Mouse (Mus musculus): ENCODE data around the gene Cpne4. TPM values are rescaled to one million over a fixed set of nuclear protein-coding genes. Genes with fewer than 3 reads are reported as not detected.

Cpne4 gene
- total and polyA plus RNA-seq, 3 experiments, result not detected

DNA sequence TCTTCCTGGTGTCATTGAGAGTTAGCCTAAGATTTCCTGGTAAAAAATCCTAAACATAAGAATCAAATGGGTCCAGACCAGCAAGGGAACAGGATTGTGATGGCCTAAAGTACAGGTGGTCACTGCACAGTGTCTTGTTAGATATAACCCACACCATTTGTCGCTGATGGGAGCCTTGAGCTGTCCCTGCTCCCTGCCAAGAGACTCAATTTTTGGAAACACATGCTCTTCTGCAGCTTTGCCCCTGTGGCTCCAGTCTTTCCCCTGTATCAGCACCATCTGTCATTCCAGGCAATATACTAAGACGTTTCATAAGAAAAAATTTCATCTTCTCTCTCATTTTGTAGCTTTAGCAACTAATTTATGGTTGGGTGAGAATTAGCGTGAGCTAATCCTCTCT, 281.6 kb downstream of the Cpne4 start:
- Histone ChIP-seq H3K9me3 (replicated peaks) (peaks cover 12% of the 10 kb centered on the region), H3K36me3 (replicated peaks) (no peaks in the 10 kb centered on the region), H3K4me1 (ENCODE audit: insufficient read depth, low read depth, low read length) (no peaks in the 10 kb centered on the region), H3K27me3 (ENCODE audit: insufficient read depth, low read length) (no peaks in the 10 kb centered on the region), H3K4me3 (ENCODE audit: low read depth, low read length) (no peak overlapping the region)
- TF ChIP-seq TAL1 (conservative IDR thresholded peaks at IDR 0.05; ENCODE audit: low read depth, low read length) (no peak), GATA2 (IDR thresholded peaks at IDR 0.05; ENCODE audit: borderline replicate concordance, low read depth, low read length) (no peak), POLR2AphosphoS5 (IDR thresholded peaks at IDR 0.05; ENCODE audit: insufficient replicate concordance, low read depth, low read length) (no peak), GATA1 (IDR thresholded peaks at IDR 0.05; ENCODE audit: borderline replicate concordance, low read length) (no peak), CTCF (IDR thresholded peaks at IDR 0.05; ENCODE audit: low read depth, low read length) (no peak)
- DNase-seq (ENCODE audit: low spot score) (no peak), ATAC-seq (ENCODE audit: extremely low read depth, insufficient number of reproducible peaks, low FRiP score, poor library complexity, severe bottlenecking) (no peak)

DNA sequence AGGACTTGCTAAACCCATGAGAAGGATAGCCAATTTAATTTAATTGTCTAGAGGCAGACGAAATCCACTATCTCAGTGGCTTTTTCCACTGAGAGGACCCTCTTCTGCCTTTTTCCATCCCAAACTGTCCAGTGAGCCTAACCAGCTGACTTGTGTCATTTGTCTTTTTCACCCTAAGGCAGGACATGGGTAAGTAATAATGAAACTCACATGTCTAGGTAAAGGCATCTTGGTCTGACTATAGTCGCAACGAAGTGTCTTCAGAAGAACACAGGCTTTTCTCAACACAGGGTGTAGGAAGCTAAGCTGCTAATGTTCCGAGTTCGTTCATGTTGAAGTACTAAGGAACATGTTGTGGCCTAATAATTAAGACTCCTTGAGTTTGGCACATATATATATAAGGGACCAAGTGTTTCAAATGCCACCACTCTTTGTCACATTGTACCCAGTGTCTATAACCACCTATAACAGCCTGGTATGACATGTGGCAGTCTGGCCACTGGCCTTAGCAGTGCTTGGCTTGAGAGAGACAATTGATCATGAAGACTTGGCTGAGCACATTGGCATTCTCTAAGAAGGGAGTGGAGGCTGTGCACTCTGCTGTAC, 286.0 kb downstream of the Cpne4 start:
- H3K9me3 ChIP-seq (replicated peaks), result peaks cover 20% of the 10 kb centered on the region
- no peaks in the 10 kb centered on the region for H3K4me1 ChIP-seq (ENCODE audit: insufficient read depth, low read depth, low read length)
- TF ChIP-seq GATA2 (IDR thresholded peaks at IDR 0.05; ENCODE audit: borderline replicate concordance, low read depth, low read length), result no peak
- TF ChIP-seq CTCF (IDR thresholded peaks at IDR 0.05; ENCODE audit: low read depth, low read length), result no peak
- no peak for TF ChIP-seq GATA1 (IDR thresholded peaks at IDR 0.05; ENCODE audit: borderline replicate concordance, low read length)
- no peak for TF ChIP-seq POLR2AphosphoS5 (IDR thresholded peaks at IDR 0.05; ENCODE audit: insufficient replicate concordance, low read depth, low read length)
- no peak for TF ChIP-seq TAL1 (conservative IDR thresholded peaks at IDR 0.05; ENCODE audit: low read depth, low read length)
- H3K36me3 ChIP-seq (replicated peaks), result no peaks in the 10 kb centered on the region
- no peak overlapping the region for H3K4me3 ChIP-seq (ENCODE audit: low read depth, low read length)
- H3K27me3 ChIP-seq (ENCODE audit: insufficient read depth, low read length), result no peaks in the 10 kb centered on the region
- DNase-seq (ENCODE audit: low spot score) (no peak), ATAC-seq (ENCODE audit: extremely low read depth, insufficient number of reproducible peaks, low FRiP score, poor library complexity, severe bottlenecking) (no peak)

DNA sequence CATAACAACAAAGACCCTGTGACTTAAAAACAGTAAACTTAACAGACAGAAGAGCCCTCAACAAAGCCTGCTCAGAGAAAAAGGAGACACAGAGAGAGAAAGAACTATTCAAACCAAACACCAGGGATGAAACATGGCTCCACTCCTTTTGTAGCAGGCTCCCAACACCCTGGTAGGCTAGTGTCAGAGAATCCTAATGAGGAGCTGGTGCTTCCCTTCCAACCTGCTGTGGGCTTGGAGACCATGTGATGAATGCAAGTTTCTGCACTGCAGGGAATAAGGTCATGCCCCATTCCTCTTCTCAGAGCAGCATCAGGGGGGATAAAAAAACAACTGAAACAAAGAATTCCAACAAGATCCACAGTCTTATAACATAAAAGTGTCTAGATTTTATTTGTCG, 290.8 kb downstream of the Cpne4 start:
- TF ChIP-seq TAL1 (conservative IDR thresholded peaks at IDR 0.05; ENCODE audit: low read depth, low read length), result no peak
- TF ChIP-seq GATA1 (IDR thresholded peaks at IDR 0.05; ENCODE audit: borderline replicate concordance, low read length), result no peak
- TF ChIP-seq CTCF (IDR thresholded peaks at IDR 0.05; ENCODE audit: low read depth, low read length), result no peak
- no peak for TF ChIP-seq POLR2AphosphoS5 (IDR thresholded peaks at IDR 0.05; ENCODE audit: insufficient replicate concordance, low read depth, low read length)
- no peak for TF ChIP-seq GATA2 (IDR thresholded peaks at IDR 0.05; ENCODE audit: borderline replicate concordance, low read depth, low read length)
- peaks cover 17% of the 10 kb centered on the region for H3K9me3 ChIP-seq (replicated peaks)
- DNase-seq (ENCODE audit: low spot score) (no peak), ATAC-seq (ENCODE audit: extremely low read depth, insufficient number of reproducible peaks, low FRiP score, poor library complexity, severe bottlenecking) (no peak)
- H3K27me3 ChIP-seq (ENCODE audit: insufficient read depth, low read length), result no peaks in the 10 kb centered on the region
- no peaks in the 10 kb centered on the region for H3K36me3 ChIP-seq (replicated peaks)
- no peak overlapping the region for H3K4me3 ChIP-seq (ENCODE audit: low read depth, low read length)
- no peaks in the 10 kb centered on the region for H3K4me1 ChIP-seq (ENCODE audit: insufficient read depth, low read depth, low read length)

DNA sequence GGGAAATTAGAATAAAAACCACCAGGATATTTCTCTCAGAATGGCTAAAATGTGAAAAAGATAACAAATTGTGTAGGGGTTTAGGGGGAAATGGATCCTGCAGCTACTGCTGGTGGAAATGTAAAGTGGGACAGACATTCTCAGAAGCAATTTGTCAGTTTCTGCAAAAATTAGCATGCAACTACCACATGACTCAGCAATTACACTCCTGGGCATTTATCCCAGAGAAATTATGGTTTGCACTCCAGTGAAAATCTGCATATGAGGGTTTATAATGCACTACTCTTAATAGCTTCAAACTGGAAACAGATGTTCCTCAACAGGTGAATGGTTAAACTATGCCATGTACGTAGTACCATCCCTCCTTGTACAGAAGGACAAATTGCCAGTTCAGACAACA, 294.2 kb downstream of the Cpne4 start:
- no peak overlapping the region for H3K4me3 ChIP-seq (ENCODE audit: low read depth, low read length)
- H3K9me3 ChIP-seq (replicated peaks), result peaks cover 6% of the 10 kb centered on the region
- H3K36me3 ChIP-seq (replicated peaks), result no peaks in the 10 kb centered on the region
- no peaks in the 10 kb centered on the region for H3K4me1 ChIP-seq (ENCODE audit: insufficient read depth, low read depth, low read length)
- DNase-seq (ENCODE audit: low spot score) (no peak), ATAC-seq (ENCODE audit: extremely low read depth, insufficient number of reproducible peaks, low FRiP score, poor library complexity, severe bottlenecking) (no peak)
- no peak for TF ChIP-seq CTCF (IDR thresholded peaks at IDR 0.05; ENCODE audit: low read depth, low read length)
- TF ChIP-seq POLR2AphosphoS5 (IDR thresholded peaks at IDR 0.05; ENCODE audit: insufficient replicate concordance, low read depth, low read length), result no peak
- TF ChIP-seq TAL1 (conservative IDR thresholded peaks at IDR 0.05; ENCODE audit: low read depth, low read length), result no peak
- no peak for TF ChIP-seq GATA1 (IDR thresholded peaks at IDR 0.05; ENCODE audit: borderline replicate concordance, low read length)
- TF ChIP-seq GATA2 (IDR thresholded peaks at IDR 0.05; ENCODE audit: borderline replicate concordance, low read depth, low read length), result no peak
- no peaks in the 10 kb centered on the region for H3K27me3 ChIP-seq (ENCODE audit: insufficient read depth, low read length)

DNA sequence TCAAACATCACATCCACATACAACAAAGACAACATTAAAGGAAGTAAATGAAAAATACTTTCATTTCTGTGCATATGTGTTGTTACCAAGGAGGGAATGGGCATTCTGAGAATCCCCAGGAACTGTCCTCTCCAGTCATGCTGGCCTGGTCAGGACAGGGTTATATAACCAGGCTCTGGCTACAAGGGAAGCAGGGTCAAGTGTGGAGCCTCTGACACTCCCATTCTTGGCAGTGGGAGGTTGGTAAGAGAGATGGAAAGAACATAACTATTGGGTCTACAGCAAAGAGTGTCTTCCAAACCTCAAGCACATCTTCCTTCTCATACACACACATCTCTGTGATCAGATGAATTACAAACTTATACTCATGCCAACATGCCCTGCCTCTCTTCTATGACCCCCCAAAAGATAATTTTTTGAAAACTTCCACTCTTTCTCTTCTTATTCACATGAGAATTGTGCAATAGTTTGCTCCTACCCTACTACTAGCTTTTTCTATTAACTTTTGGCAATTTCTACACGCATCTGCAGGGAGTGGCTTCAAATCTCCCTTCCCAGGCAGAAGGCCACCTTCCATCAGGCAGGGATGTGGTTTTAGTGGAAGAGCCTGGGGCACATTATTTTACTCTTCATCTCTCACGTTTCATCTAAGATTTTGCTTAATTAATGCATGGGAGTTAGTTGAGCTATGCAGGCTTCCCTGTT, 298.3 kb downstream of the Cpne4 start:
- no peaks in the 10 kb centered on the region for H3K36me3 ChIP-seq (replicated peaks)
- no peak overlapping the region for H3K4me3 ChIP-seq (ENCODE audit: low read depth, low read length)
- DNase-seq (ENCODE audit: low spot score), result no peak
- ATAC-seq (ENCODE audit: extremely low read depth, insufficient number of reproducible peaks, low FRiP score, poor library complexity, severe bottlenecking), result no peak
- peaks cover 6% of the 10 kb centered on the region for H3K9me3 ChIP-seq (replicated peaks)
- no peaks in the 10 kb centered on the region for H3K27me3 ChIP-seq (ENCODE audit: insufficient read depth, low read length)
- TF ChIP-seq TAL1 (conservative IDR thresholded peaks at IDR 0.05; ENCODE audit: low read depth, low read length) (no peak), POLR2AphosphoS5 (IDR thresholded peaks at IDR 0.05; ENCODE audit: insufficient replicate concordance, low read depth, low read length) (no peak), GATA2 (IDR thresholded peaks at IDR 0.05; ENCODE audit: borderline replicate concordance, low read depth, low read length) (no peak), GATA1 (IDR thresholded peaks at IDR 0.05; ENCODE audit: borderline replicate concordance, low read length) (no peak), CTCF (IDR thresholded peaks at IDR 0.05; ENCODE audit: low read depth, low read length) (no peak)
- H3K4me1 ChIP-seq (ENCODE audit: insufficient read depth, low read depth, low read length), result no peaks in the 10 kb centered on the region

GRCm38 (mm10) chr9:104853701-104854100, 306.6 kb downstream of the Cpne4 start:
- no peaks in the 10 kb centered on the region for H3K36me3 ChIP-seq (replicated peaks)
- H3K9me3 ChIP-seq (replicated peaks), result peaks cover 15% of the 10 kb centered on the region
- no peak for ATAC-seq (ENCODE audit: extremely low read depth, insufficient number of reproducible peaks, low FRiP score, poor library complexity, severe bottlenecking)
- H3K4me1 ChIP-seq (ENCODE audit: insufficient read depth, low read depth, low read length), result no peaks in the 10 kb centered on the region
- no peak overlapping the region for H3K4me3 ChIP-seq (ENCODE audit: low read depth, low read length)
- TF ChIP-seq GATA2 (IDR thresholded peaks at IDR 0.05; ENCODE audit: borderline replicate concordance, low read depth, low read length) (no peak), GATA1 (IDR thresholded peaks at IDR 0.05; ENCODE audit: borderline replicate concordance, low read length) (no peak), CTCF (IDR thresholded peaks at IDR 0.05; ENCODE audit: low read depth, low read length) (no peak), TAL1 (conservative IDR thresholded peaks at IDR 0.05; ENCODE audit: low read depth, low read length) (no peak), POLR2AphosphoS5 (IDR thresholded peaks at IDR 0.05; ENCODE audit: insufficient replicate concordance, low read depth, low read length) (no peak)
- H3K27me3 ChIP-seq (ENCODE audit: insufficient read depth, low read length), result no peaks in the 10 kb centered on the region
- DNase-seq (ENCODE audit: low spot score), result no peak
